Mouse (Mus musculus) cerebellum, adult 11-12 months (tissue): Measurements from ENCODE around the gene Nhs.

Experiments
- DNase-seq: peaks from one replicate; pipeline ENCODE4 v3.0.0; 2022

Nhs gene

DNA sequence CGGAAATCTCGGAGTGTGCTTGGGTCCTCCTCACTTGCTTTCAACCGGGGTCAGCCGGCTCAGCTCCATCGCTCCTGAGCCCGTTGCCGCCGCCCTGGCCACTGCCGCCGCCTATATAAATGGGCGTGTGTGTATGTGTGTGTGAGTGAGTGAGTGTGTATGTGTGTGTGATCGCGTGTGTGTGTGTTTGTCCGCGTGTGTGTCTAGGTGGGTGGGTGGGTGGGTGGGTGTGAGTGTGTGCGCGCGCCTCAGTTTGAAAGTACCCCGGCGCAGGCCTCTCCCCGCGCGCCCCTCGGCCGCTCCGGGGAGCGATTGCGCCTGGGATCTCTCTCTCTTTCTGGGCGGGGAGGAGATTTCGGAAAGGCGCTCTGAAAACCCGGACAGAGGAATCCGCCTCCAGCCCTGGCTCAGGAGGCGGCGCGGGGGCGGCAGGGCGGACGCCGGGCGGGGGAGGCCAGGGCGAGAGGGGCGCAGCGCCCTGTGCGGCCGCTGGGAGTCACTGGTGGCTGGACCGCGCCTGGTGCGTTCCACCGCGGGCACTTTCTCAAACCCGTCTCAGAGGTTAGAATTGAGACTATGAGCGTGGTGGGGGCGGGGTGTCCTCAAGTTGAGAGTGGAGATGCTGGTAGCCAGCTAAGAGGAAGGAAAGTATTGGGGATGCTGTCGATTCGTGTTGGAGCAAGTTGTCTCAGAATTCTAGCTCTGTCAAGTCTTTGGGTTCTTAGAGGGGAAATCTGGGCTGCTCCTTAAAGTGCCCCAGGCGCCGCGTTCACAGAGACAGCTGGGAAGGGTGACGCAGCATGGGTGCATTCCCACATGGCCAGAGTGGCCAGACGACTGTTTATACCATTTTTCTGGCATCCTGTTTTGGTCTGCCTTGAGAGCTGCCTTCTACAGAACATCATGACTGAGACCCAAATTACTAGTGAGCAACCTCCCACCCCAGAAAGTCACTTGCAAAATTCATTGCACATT is at the start of gene Nhs:
Gene Nhs, minus strand, starts transcription at position 94 of the 975 bp plus-strand sequence.
- DNase-seq: peak; percentile 47

DNA sequence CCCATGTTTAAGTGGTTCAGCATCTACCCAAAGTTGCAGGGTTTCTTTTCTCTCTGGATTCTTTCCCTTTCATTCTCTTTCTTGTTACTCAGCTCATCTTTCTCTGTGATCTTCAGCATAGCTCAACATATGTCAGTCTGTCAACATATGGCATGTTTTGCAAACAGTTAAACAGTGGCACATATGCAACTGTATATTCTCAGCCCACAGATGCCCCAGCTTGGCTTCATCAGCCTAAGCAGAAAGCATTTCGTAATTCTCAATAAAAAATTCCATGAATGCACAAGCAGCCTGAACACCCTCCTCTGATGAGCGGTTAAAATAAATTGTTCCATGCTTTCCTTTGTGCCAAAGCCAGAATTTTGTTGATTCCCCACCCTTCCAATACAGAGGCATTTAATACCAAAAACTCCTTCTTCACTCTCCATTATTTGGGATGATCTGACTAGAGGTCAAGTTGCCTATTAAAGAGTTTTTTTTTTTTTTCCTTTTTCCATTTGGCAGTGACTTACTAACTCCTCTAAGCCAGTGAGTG is 46.9 kb upstream of the Nhs start:
- no peak for DNase-seq

DNA sequence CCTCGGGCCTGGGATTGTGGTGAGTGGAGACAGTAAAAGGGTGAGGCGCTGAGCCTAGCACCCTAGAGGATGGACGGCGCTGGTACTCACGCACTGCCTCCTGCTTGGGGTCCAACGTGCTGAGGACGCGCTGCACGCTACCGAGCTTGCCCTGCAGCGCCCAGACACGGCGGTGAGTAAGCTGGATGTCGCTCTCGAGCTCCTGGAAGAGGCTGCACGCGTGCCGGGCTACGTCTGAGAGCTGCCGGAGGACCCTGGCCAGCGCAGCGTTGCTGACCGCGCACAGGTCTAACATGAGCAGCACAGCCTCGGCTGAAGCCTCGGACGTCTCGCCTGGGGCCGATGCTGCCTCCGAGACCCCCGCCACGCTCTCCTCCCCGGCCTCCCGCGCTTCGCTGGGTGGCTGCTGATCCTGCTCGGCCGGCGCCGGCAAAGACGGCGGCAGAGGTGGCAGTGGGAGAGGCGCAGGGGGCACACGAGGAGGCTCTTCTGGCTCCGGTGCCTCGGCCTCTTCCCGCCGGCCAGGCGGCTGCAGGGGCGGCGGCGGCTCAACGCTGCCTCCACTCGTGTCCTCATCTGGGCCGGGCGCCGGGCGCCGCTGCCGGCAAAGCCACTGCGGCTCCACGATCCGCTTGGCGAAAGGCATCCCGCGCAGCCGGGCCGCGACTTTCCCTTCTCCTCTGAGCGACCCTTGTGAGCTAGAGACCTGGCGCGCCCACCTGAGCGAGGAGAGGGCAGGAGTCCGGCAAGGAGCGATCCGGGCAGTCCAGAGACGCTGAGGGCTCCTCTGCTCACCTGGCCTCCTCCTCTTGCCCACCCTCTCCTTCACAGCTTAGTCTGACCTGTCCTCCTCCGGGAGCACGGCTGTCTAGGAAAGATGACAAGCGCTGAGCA is 540 bp downstream of the Nhs start:
- DNase-seq: peak; percentile 7

DNA sequence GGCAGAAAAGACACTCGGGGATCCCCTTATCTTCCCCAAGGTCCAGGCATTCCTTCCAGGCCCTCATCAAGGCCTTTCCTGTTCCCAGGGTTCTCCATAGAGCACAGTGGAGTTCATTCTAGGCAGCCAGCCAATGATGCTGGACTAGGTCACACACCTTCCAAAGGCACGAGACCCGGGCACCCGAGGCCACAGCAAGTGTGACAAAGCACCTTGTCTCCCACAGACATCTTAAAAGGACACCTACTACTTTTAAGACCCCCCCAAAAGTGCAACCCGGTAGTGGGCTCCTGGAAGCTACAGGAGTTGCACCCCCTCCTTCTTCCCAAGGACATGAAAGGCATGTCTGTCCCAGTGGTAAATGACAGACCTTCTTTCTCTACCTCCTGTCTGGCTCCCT is 1.4 kb downstream of the Nhs start:
- DNase-seq: peak; percentile 3

DNA sequence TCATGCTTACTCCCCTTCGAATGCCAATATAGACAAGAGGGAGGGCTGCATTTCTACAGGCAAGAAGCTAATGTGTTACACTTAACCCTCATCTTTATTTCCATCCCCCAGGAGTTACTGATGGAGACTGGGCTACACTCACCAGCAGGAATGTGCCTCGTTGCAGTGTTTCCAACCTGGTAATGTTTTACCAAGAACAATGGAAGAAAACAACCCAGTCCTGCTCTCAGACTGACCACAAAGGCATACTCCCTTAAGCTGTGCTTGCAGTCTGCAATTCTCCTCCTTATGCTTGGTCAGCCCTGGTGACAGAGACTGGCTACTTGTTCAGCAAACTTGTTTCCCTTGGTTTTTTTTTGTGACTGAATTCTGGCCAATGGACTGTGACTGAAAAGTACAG is 21.7 kb downstream of the Nhs start:
- DNase-seq: no peak

DNA sequence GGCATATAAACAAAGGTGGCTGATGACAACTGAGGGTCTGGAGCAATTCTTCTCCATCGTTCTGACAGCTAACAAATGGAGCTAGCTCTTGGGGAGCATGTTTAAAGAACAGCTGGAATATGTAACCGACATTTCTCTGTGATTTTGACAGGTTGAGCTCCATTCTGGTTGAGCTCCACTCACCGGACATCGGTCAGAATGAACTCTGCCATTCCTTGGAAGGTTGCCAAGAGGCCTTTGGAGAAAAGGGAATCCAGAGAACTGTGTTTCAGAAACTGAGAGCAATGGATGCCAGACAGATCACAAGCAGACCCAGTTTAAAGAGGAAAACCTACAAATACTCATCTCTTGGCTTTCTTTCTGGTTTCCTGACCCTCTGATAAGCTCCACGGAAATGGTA is 46.3 kb downstream of the Nhs start:
- DNase-seq: no peak

DNA sequence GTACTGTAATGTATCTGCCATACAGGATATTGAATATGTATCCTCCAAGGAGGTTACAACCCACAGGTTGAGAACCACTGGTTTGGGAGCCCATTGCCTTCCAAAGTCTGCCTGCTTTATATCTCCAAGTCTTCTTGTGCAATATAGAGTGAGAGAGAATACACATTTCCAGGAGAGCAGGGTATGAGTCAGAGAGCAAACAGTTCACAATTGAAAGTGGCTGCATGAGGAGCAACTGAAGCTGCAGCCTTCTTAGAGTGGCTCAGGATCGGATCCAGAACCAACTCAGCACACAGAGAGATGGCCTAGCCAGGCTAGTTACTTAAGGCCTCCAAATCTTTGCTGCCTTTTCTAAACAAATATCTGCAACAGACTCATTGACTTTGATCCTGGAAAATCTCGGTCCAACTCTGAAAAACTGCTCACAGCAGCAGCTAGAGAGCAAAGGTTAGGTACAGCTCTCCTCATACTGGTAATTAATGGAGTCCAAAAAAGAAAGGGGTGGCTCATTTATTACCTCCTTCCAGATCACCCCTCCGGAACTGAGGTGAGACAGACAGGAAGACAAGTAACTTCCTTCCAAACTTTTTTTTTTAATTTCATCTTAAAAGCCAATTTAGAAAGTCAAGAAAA is 56.6 kb downstream of the Nhs start:
- no peak for DNase-seq

DNA sequence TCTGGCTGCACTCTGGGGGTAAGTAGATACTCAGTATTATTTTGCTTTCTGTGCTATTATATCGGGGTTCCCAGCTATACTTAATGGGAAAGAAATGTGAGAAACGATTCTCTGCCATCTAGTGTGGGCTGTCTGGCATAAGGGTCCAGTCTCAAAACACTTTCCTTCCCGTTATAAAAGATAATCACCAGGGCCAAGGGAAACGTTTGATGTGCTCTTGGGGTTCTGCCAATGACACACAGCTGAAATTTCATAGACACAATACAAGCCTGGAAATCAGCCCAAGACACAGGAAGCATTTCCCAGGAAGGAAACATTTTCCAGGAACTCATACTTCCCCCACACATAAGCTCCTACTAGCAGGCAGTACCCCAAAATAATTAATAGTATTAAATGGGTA is 61.2 kb downstream of the Nhs start:
- DNase-seq: no peak

DNA sequence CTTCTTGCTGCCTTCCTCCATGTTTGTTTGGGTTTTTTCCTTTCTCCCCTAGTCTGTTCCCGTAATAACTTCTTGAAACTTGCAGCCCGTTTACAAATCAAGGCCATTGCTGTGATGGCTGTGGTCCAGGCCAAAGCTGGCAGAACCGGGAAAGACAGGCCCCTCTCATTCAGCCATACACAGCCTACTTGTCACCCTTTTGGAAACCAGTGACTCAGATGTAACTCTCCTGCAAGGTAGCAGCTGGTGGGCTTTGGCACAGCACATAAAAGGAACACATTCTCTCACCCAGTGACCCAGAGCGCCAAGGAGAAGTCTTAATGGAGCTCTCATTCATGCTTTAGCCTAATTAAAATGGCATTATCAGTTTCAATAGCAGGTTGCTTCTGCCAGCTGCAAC is 72.2 kb downstream of the Nhs start:
- DNase-seq: peak; percentile 9

DNA sequence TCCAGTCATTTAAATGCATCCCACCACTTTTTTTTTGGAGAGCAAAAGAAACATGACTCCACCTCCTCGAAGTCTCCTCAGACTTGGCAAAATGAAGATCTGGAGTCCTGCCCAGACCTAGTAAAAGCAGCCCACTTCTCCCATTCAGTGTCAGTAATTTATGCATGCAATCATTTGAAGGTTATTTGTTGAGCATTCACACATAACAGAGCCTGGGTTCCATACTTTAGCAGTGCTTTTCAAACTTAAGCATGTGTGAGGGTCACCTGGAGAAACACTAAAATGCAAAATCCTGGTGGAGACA is 73.7 kb downstream of the Nhs start:
- DNase-seq: no peak

DNA sequence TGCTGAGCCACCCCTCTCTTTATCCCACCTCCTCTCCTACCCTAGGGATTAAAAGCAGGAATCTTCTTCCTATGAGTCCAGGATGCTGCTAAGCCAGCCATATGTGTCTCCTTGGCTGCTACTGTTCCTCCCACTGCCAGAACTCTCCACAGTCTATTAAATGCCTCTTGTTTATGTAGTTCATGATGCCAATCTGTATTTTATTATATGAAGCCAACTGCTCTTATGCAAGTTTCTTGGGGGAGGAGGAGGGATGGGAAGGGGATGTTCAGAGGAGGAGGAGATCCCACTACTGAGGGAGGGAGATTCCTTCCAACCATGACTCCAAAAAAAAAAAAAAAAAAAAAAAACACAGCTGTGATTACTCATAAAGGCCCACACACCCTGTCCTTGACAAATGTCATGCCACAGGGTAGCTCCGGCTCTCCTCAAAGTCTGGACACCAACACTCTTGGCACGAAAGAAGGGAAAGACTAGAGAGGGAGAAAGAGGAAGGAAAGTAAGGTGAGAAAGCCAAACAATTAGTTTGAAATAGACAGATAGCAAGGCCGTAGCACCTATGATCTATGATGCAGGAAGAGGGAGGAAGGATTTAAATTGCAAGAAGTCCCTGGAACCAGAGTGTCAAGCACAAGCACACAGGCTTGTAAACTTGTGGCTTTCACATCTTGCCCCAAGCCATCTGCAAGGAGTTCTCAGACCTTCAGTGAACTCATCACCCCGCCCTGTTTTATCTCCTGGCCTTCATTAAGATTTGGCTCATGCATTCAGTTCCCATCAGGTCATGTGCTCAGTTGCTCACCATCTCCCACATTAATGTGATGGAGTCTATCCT is 74.3 kb downstream of the Nhs start:
- no peak for DNase-seq

DNA sequence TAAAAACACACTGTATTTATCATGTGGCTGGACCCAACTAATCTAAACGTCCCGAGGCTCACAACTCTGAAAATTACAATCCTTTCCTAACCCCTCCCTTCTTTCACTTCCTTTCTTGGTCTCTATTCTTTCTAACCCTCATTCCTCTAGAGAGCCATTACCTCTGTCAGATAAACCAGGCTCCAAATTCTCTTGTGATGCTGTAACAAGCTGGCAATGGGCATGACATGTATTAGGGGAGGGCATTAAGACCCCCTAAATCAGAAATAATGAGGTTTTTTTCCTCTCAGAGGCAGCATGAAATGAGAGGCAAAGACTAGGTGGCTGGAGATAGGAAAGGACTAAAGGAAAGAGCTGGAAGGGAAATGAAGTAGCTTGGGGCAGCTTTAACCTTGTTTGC is 96.4 kb downstream of the Nhs start:
- no peak for DNase-seq

DNA sequence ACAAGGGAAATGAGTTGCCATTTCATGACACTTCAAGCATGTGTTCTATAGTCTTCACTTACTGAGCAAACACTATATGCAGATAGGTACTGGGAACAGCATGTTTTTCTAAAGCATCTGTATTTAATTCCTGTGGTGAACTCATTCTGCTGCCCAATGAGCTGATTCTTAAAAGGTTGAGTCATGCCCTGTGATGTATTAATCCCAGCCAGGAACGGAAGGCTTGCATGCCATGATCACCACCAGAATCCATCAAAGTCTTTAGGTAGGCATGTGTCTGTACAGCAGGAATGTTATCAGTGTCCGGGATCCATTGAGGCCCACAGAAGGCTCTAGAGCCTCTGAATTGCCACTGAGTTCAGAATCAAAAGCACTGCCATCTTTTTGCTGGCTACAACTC is 103.9 kb downstream of the Nhs start:
- no peak for DNase-seq

DNA sequence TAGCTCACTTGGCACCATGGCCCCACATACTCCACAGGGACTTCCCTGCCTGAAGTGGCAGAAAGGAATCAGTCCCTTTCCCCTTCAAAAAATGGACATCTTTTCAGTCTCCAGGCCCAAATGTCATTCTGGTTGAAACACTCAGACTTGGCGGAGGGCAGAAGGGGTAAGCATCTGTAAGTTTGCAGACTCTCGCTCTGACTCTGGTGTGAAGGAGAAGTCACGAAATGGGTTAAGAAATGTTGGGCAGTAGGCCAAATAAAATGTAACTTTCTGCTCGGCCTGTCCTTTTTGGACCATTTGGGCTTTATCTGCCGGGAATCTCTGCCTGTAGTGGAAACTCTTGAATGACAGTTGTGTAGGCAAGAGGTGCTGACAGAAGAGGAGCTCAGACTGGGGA is 106.0 kb downstream of the Nhs start:
- DNase-seq: no peak

DNA sequence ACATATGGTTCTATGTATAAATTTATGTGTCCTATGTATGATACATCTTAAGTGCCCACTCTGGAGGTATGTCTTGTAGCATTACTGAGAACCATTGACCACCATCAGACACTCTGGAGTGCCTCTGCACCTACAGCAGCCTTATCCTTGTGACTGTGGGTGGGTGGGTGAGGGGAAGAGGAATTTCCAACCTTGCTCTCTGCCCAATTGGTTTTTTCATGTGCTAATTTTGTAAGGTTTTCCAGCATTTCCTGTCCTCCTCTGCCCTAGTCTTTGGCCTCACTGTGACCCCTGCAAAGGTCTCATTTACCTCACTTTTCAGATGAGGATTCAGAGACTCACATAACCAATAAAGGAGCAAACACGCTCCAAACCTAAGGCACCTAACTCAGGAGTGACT is 107.0 kb downstream of the Nhs start:
- DNase-seq: no peak

DNA sequence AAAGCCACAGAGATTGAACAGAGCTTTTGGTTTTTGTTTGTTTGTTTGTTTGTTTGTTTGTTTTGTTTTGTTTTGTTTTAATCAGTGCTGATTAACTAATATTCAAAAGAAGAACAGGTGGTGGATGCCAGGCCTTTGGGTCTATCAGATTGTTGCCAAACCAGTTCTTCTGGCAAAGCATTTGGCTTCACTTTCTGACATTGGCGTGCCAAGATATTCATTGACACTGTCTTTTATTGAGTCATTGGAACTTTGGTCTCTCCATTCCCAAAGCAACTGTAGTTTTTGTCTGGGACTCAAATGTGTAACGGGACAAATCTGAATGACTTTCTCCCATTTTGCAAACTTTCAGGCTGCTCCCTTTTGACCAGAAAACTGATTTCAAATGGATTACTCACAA is 109.9 kb downstream of the Nhs start:
- no peak for DNase-seq

DNA sequence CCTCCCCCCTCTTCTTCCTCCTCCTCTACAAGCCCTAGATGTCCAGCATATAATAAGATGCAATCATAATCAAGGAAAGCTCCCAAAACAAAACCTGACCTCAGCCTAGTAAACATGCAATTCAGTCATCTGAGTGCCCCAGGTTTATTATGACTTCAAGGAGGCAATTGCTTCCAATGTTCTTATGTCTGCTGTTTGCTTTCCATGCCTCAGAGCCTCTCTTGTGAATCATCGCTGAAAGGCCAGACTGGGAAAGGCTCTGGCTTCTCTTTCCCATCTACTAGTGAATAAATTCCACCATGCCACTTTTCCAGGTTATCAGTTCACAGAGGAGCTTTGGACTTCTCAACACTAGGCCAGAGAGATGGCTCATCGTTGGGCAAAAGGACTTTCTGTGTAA is 114.0 kb downstream of the Nhs start:
- no peak for DNase-seq

DNA sequence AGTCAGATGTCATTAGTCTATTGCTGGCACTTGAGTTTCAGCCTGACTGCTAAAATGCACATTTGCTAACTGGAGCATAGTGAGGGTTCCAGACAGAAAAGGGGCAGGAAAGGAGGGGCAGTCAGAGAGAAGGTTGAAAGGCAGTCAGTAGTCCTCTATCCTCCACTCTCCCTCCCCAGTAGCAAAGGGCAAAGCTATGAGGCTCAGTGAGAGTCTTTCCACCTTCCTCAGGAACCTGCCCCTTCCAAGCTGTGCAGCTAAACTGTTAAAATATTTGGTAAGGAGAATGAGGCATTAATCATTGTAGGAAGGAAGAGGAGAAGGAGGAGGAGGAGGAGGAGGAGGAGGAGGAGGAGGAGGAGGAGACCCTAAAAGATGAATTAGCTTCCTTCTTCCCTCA is 115.4 kb downstream of the Nhs start:
- DNase-seq: no peak

DNA sequence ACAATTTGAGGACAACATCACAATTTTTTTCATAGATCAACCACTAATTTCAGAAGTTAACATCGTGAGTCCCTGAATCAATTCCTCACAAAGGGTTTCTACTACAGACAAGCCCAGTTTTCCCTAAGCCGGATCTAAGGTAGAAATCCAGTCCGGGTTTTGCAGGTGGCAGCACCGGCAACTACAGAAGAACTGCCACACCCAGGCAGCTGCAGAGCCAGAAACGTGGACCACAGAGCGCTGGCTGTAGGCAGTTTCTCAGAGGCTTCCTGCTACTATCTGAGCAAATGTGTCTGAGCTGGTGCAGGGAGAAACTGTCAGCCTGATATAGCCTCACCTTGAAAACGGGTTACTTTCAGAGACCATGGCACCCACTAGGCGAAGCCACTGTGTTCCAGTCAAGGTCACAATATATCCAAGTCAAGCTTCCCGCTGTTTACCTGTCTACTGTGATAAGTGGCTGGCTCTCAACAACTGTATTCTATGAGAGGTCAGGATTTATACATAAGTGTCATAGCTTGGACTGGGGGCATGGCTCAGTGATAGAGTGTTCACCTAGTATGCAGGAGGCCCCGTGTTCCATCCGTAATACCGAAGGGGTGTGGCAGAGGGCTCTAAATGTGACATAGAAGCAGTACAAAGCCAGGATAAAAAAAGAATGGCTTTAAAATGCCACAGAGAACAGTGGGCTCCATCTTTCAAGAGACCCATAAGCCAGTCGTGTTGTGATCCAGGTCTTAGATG is 134.1 kb downstream of the Nhs start:
- DNase-seq: no peak

DNA sequence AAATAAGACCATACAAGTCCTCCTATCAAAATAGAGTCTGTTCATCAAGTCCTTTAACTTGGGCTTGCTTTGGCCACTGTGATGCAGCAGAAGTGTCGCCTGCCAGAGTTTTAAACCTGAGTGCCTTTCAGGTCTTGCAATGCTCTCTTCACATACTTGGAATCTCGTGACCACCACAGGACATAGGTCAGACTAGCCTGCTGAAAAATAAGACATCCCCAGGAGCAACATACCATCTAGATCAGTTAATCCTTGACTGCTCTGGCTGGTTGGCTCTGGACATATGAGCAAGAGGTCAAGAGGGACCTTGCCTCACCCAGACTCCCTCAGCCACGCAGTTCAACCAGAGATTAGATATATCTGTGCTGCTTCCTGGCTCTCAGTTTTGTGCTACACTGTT is 137.8 kb downstream of the Nhs start:
- no peak for DNase-seq

DNA sequence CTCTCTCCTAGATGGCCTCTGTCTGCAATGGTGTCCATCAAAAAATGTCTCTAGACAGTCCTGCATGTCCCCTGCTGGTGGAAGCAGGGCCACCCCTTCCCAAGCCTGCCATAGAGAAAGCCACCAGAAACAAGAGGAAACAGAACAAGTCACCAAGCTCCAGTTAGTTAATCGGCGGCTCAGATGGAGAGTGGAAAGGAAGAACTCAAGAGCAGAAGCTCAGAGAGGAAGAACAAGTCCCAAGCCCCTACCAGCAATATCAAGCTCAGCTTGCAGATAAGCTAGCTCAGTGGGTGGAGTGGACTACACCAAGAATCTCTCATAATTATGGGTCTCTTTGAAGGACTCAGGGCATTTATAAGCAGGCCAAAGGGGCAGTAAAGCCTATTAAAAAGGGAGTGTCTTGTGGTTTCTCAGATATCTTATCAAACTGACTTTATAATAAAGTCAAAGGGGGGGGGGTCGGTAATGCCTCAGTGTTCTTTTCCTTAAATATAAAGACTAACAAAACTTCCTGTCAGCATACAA is 139.4 kb downstream of the Nhs start:
- no peak for DNase-seq
